Mouse (Mus musculus): Measurements from ENCODE around the gene Gm11232.

The Gm11232 gene

GRCm38 (mm10) chr4:71757865-71758264 lies at the start of gene Gm11232:
TSS of gene Gm11232 (minus strand) at chr4:71757965.
- in situ Hi-C loops (cut with MseI, MboI), result no loop called here

GRCm38 (mm10) chr4:71805977-71806534 lies 48.3 kb upstream of the Gm11232 start:
- in situ Hi-C loops (cut with MseI, MboI), result no loop called here

GRCm38 (mm10) chr4:71765529-71765928 lies 7.8 kb upstream of the Gm11232 start:
- in situ Hi-C loops (cut with MseI, MboI), result no loop called here

GRCm38 (mm10) chr4:71765071-71765470 lies 7.3 kb upstream of the Gm11232 start:
- in situ Hi-C loops (cut with MseI, MboI), result no loop called here

GRCm38 (mm10) chr4:71756441-71757221 lies 1.1 kb downstream of the Gm11232 start:
- in situ Hi-C loops (cut with MseI, MboI), result no loop called here

GRCm38 (mm10) chr4:71745741-71746140 lies 12.0 kb downstream of the Gm11232 start:
- in situ Hi-C loops (cut with MseI, MboI), result no loop called here

GRCm38 (mm10) chr4:71736529-71736928 lies 21.2 kb downstream of the Gm11232 start:
- in situ Hi-C loops (cut with MseI, MboI), result no loop called here

GRCm38 (mm10) chr4:71735261-71735660 lies 22.5 kb downstream of the Gm11232 start:
- in situ Hi-C loops (cut with MseI, MboI), result no loop called here

- in situ Hi-C loops (cut with MseI, MboI), result no loop called here
Observed at GRCm38 (mm10) chr4:71729401-71729800, 28.4 kb downstream of the Gm11232 start.

GRCm38 (mm10) chr4:71727611-71728010 lies 30.2 kb downstream of the Gm11232 start:
- in situ Hi-C loops (cut with MseI, MboI), result no loop called here

- in situ Hi-C loops (cut with MseI, MboI), result no loop called here
Observed at GRCm38 (mm10) chr4:71727056-71727455, 30.7 kb downstream of the Gm11232 start.

GRCm38 (mm10) chr4:71725889-71726288 lies 31.9 kb downstream of the Gm11232 start:
- in situ Hi-C loops (cut with MseI, MboI), result no loop called here
